Mouse (Mus musculus) testis, adult 2 months (tissue): Measurements from ENCODE around the gene Ryr3. TPM values are rescaled to one million over a fixed set of nuclear protein-coding genes. Genes with fewer than 3 reads are reported as not detected.

Source experiments
- H3K27ac ChIP-seq: fragments of 200-500 bp; 2 replicates; pipeline ENCODE4 v1.5.1; 2012; ENCODE audit warnings: low read depth, low read length; ENCODE audit not compliant: control insufficient read depth, insufficient read depth
- H3K27me3 ChIP-seq: fragments of 200-500 bp; 2 replicates; pipeline ENCODE4 v1.6.1; 2012; ENCODE audit warnings: mild to moderate bottlenecking, low read length, moderate library complexity; ENCODE audit not compliant: control insufficient read depth, insufficient read depth
- H3K36me3 ChIP-seq: fragments of 200-500 bp; 2 replicates; pipeline ENCODE4 v1.6.1; 2012; ENCODE audit warnings: mild to moderate bottlenecking, low read length; ENCODE audit not compliant: control insufficient read depth, insufficient read depth
- H3K4me1 ChIP-seq: fragments of 200-500 bp; 2 replicates; pipeline ENCODE4 v1.6.1; 2012; ENCODE audit warnings: low read length; ENCODE audit not compliant: control insufficient read depth, insufficient read depth
- H3K4me3 ChIP-seq: fragments of 200-500 bp; 2 replicates; pipeline ENCODE4 v1.5.1; 2012; ENCODE audit warnings: low read depth, mild to moderate bottlenecking, low read length, moderate library complexity, mixed read lengths; ENCODE audit not compliant: control insufficient read depth
- CTCF ChIP-seq: fragments of 200-500 bp; IDR thresholded peaks from 2 replicates; pipeline ENCODE4 v1.5.1; 2012; ENCODE audit warnings: low read depth, mild to moderate bottlenecking, inconsistent platforms, low read length, moderate library complexity; ENCODE audit not compliant: control insufficient read depth, insufficient read depth, insufficient replicate concordance
- POLR2A ChIP-seq: fragments of 200-500 bp; IDR thresholded peaks from 2 replicates; pipeline ENCODE4 v1.6.1; 2012; ENCODE audit warnings: low read depth, mild to moderate bottlenecking, inconsistent platforms, low read length, moderate library complexity; ENCODE audit not compliant: control insufficient read depth
- polyA plus RNA-seq: library from polyadenylated mRNA; depleted of rRNA; stranded (reverse); fragments of >200 nt; gene quantifications from 2 replicates; pipeline ENCODE4 v1.2.3, GENCODE M21; 2012

Ryr3 gene
- polyA plus RNA-seq, 1 experiment, result 2.6 TPM

- H3K27ac ChIP-seq, result no peak overlapping the region
- H3K27me3 ChIP-seq, result no peaks in the 10 kb centered on the region
- H3K4me3 ChIP-seq, result no peak overlapping the region
- H3K4me1 ChIP-seq, result no peaks in the 10 kb centered on the region
- no peaks in the 10 kb centered on the region for H3K36me3 ChIP-seq
- no peak for TF ChIP-seq POLR2A
- TF ChIP-seq CTCF, result no peak
These were observed 304.3 kb downstream of the Ryr3 start for GRCm38 (mm10) chr2:112912611-112913010.

GRCm38 (mm10) chr2:112910579-112910978 lies 306.3 kb downstream of the Ryr3 start:
- TF ChIP-seq CTCF (no peak), POLR2A (no peak)
- H3K4me3 ChIP-seq, result no peak overlapping the region
- H3K4me1 ChIP-seq, result no peaks in the 10 kb centered on the region
- H3K36me3 ChIP-seq, result no peaks in the 10 kb centered on the region
- no peaks in the 10 kb centered on the region for H3K27me3 ChIP-seq
- no peak overlapping the region for H3K27ac ChIP-seq

GRCm38 (mm10) chr2:112909142-112909541 lies 307.8 kb downstream of the Ryr3 start:
- no peaks in the 10 kb centered on the region for H3K27me3 ChIP-seq
- H3K27ac ChIP-seq, result no peak overlapping the region
- H3K36me3 ChIP-seq, result no peaks in the 10 kb centered on the region
- H3K4me3 ChIP-seq, result no peak overlapping the region
- TF ChIP-seq POLR2A (no peak), CTCF (no peak)
- no peaks in the 10 kb centered on the region for H3K4me1 ChIP-seq

DNA sequence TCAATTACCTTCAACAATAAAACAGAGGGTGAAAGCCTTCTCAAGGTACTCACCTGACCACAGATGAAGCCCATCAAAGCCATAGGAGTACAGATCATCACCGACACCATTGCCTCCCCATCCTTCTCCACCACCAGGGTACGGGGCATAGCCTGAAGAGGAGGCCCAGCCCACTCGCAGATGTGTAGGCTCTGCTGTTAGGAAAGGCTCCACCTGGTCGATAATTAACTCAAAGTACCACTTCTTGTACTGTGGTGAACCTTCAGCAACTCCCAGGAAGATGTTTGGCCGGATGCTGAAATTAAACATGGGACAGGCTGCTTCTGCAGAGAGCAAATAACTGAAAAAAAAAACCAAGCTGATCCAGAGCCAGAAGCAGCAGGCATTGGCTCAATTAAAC lies 316.1 kb downstream of the Ryr3 start:
- no peak overlapping the region for H3K4me3 ChIP-seq
- H3K4me1 ChIP-seq, result no peaks in the 10 kb centered on the region
- no peaks in the 10 kb centered on the region for H3K27me3 ChIP-seq
- no peak overlapping the region for H3K27ac ChIP-seq
- TF ChIP-seq CTCF (no peak), POLR2A (no peak)
- no peaks in the 10 kb centered on the region for H3K36me3 ChIP-seq

DNA sequence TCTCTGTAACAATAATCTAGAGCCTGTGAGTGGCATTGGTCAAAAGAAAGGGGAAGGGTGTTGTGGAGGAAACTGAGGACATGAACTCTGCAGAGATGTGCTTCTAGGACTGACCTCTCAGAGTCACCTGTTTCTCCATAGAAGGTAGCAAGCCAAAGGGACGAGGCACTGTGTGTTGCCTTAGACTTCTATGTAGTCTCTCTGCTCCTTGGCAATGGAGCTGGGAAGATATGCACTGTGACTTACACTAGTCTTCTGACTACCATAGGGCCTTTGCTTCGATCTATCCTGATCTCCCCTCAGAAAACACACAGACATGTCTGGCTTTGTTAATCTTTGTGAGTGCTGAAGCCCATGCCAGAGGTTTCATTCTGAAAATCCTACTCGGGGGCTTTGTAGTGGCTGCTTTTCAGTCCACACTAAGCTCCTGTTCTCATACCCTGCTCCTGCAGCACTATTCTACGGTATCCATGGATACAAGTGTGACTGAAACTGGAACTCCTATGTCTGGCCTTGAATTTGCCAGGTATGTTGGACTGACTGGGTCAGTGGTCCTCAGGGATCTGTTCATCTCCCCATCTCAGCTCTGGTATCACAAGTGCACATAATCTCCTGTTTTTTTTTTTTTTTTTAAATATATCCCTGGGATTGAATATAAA lies 332.3 kb downstream of the Ryr3 start:
- no peaks in the 10 kb centered on the region for H3K36me3 ChIP-seq
- H3K27me3 ChIP-seq, result no peaks in the 10 kb centered on the region
- H3K4me3 ChIP-seq, result no peak overlapping the region
- H3K4me1 ChIP-seq, result no peaks in the 10 kb centered on the region
- TF ChIP-seq CTCF (no peak), POLR2A (no peak)
- H3K27ac ChIP-seq, result no peak overlapping the region

- H3K27ac ChIP-seq, result no peak overlapping the region
- H3K27me3 ChIP-seq, result no peaks in the 10 kb centered on the region
- no peaks in the 10 kb centered on the region for H3K36me3 ChIP-seq
- no peak overlapping the region for H3K4me3 ChIP-seq
- H3K4me1 ChIP-seq, result no peaks in the 10 kb centered on the region
- no peak for TF ChIP-seq POLR2A
These were observed 335.1 kb downstream of the Ryr3 start for GRCm38 (mm10) chr2:112881805-112882204.

- Histone ChIP-seq H3K4me3 (no peak overlapping the region), H3K27ac (no peak overlapping the region), H3K27me3 (no peaks in the 10 kb centered on the region), H3K4me1 (no peaks in the 10 kb centered on the region), H3K36me3 (no peaks in the 10 kb centered on the region)
- TF ChIP-seq POLR2A (no peak), CTCF (no peak)
These were observed 335.5 kb downstream of the Ryr3 start for GRCm38 (mm10) chr2:112881376-112881775.

- Histone ChIP-seq H3K27ac (no peak overlapping the region), H3K4me1 (no peaks in the 10 kb centered on the region), H3K27me3 (no peaks in the 10 kb centered on the region), H3K4me3 (no peak overlapping the region), H3K36me3 (no peaks in the 10 kb centered on the region)
- TF ChIP-seq CTCF, result no peak
- TF ChIP-seq POLR2A, result no peak
These were observed 339.5 kb downstream of the Ryr3 start for GRCm38 (mm10) chr2:112877404-112877803.
